12 mouse cellular contexts compared by ENCODE assay signal in the genomic region with DNA sequence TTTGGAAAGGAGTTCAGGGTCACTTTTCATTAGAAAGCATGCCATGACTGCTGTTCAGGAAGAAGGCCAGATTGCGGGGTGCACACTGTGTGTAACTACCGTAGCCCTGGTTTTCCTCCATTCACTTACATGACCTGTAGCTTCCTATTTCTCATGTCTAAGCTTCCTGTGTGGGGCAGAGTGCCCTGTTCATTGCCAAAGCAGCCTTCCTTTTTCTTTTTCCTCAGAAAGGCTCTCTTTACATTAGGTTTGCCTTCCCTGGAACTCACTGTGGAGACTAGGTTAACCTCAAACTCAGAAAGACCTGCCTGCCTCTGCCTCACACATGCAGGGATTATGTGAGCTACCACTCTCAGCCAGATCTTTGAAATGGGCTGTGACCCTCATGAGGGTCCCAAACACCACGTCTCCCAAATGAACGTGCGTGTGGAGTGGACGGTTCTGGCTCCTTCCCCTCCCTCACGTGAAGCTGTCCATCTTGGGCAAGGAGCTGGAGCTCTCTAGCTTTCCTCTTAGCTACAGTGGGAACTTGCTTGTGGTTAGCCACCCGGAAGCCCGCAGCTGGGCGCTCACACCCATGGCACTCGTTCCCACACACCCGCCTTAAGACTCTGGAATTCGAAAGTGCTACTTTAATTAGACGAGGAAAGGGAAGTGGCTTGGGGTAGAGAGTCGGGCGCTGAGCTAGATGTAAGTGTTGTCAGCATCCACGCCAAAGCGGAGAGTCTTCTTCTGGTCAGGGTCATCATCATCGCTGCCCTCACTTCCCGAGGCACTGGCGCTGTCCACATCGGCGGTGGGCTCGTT. TPM values are rescaled to one million over a fixed set of nuclear protein-coding genes. Genes with fewer than 3 reads are reported as not detected.
A peak's percentile ranks its signal among the peaks of the same experiment; 100 is the strongest.
DNase-seq lines count a peak whose midpoint lies in the region; ATAC-seq and TF ChIP-seq lines count a peak whose summit lies in the region.
"Had no signal": no experiment of that assay in that cellular context is flagged by ENCODE, and none has a peak within 500 bp of the region (broad histone marks: within the 10 kb centered on the region; RNA-seq: fewer than 3 reads in every experiment).

No protein-coding gene starts in this region.

- no peak overlapping the region for H3K4me3 ChIP-seq in heart, postnatal 0 days (ENCODE audit: low read depth, low read length)
- H3K4me3 ChIP-seq in lung, embryonic 15.5 days, result no peak overlapping the region
- H3K4me3 ChIP-seq in hindbrain, embryonic 14.5 days (replicated peaks; ENCODE audit: low read length), result no peak overlapping the region
- no peak overlapping the region for H3K4me3 ChIP-seq in forebrain, embryonic 15.5 days
- H3K4me3 ChIP-seq: neural tube, embryonic 13.5 days had no signal

- no peaks in the 10 kb centered on the region for H3K9me3 ChIP-seq in heart, postnatal 0 days (replicated peaks; ENCODE audit: control insufficient read depth, low read length)
- no peaks in the 10 kb centered on the region for H3K9me3 ChIP-seq in lung, embryonic 15.5 days
- H3K9me3 ChIP-seq in hindbrain, embryonic 14.5 days (ENCODE audit: control insufficient read depth, low read length), result no peaks in the 10 kb centered on the region
- H3K9me3 ChIP-seq in forebrain, embryonic 15.5 days, result no peaks in the 10 kb centered on the region
- H3K9me3 ChIP-seq: neural tube, embryonic 13.5 days had no signal

- no peak for TF ChIP-seq EP300 in heart, postnatal 0 days (IDR thresholded peaks at IDR 0.05; ENCODE audit: low read depth)

- no peak overlapping the region for H3K9ac ChIP-seq in heart, postnatal 0 days (replicated peaks; ENCODE audit: low read depth, low read length)
- H3K9ac ChIP-seq in lung, embryonic 15.5 days, result no peak overlapping the region
- H3K9ac ChIP-seq in hindbrain, embryonic 14.5 days, result no peak overlapping the region
- no peak overlapping the region for H3K9ac ChIP-seq in forebrain, embryonic 15.5 days (replicated peaks)
- H3K9ac ChIP-seq: neural tube, embryonic 13.5 days had no signal

- peak overlapping the region; percentile 41 for H3K4me2 ChIP-seq in heart, postnatal 0 days (ENCODE audit: low read depth, low read length)
- H3K4me2 ChIP-seq in lung, embryonic 15.5 days, result peak overlapping the region; percentile 36; the same call in 1 of the 2 replicates
- no peak overlapping the region for H3K4me2 ChIP-seq in hindbrain, embryonic 14.5 days (replicated peaks)
- H3K4me2 ChIP-seq in forebrain, embryonic 15.5 days (replicated peaks), result no peak overlapping the region
- H3K4me2 ChIP-seq: neural tube, embryonic 13.5 days had no signal

- 56% methylated on average over 24 of the region's 24 CpGs for WGBS in heart, postnatal 0 days
- WGBS in lung, embryonic 15.5 days, result 56% methylated on average over 24 of the region's 24 CpGs
- WGBS in hindbrain, embryonic 14.5 days, result 77% methylated on average over 24 of the region's 24 CpGs
- 80% methylated on average over 24 of the region's 24 CpGs for WGBS in forebrain, embryonic 15.5 days

- DNase-seq in 416B (ENCODE audit: low read depth), result peak; percentile 77
- DNase-seq in heart, postnatal 0 days (ENCODE audit: low spot score), result no peak
- no peak for DNase-seq in cerebellum, postnatal 14 days
- DNase-seq in cerebellum, adult 11-12 months, result no peak
- no peak for DNase-seq in hindbrain, embryonic 14.5 days (ENCODE audit: low spot score)
- DNase-seq: cerebellum, adult 11 months had no signal

- H3K27ac ChIP-seq in heart, postnatal 0 days (ENCODE audit: low read depth), result no peak overlapping the region
- no peak overlapping the region for H3K27ac ChIP-seq in lung, embryonic 15.5 days
- no peak overlapping the region for H3K27ac ChIP-seq in hindbrain, embryonic 14.5 days
- H3K27ac ChIP-seq in forebrain, embryonic 15.5 days (replicated peaks), result no peak overlapping the region
- H3K27ac ChIP-seq: neural tube, embryonic 13.5 days had no signal

- H3K36me3 ChIP-seq in heart, postnatal 0 days (replicated peaks; ENCODE audit: control insufficient read depth, insufficient read depth, low read length), result peaks cover 5% of the 10 kb centered on the region; the same call in 1 of the 2 replicates
- peaks cover 4% of the 10 kb centered on the region for H3K36me3 ChIP-seq in lung, embryonic 15.5 days
- H3K36me3 ChIP-seq in hindbrain, embryonic 14.5 days (replicated peaks; ENCODE audit: control insufficient read depth, insufficient read depth), result peaks cover 9% of the 10 kb centered on the region
- H3K36me3 ChIP-seq in forebrain, embryonic 15.5 days, result peaks cover 5% of the 10 kb centered on the region

- peaks cover 9% of the 10 kb centered on the region for H3K4me1 ChIP-seq in heart, postnatal 0 days (ENCODE audit: control insufficient read depth, insufficient read depth)
- peaks cover 12% of the 10 kb centered on the region for H3K4me1 ChIP-seq in lung, embryonic 15.5 days
- H3K4me1 ChIP-seq in hindbrain, embryonic 14.5 days (replicated peaks; ENCODE audit: control insufficient read depth, insufficient read depth, low read length), result 0 out of 2 replicates have a peak, but pooled peaks cover 7% of the 10 kb centered on the region
- peaks cover 5% of the 10 kb centered on the region for H3K4me1 ChIP-seq in forebrain, embryonic 15.5 days

- peak; percentile 18 for ATAC-seq in CD4-positive, CD25-positive, alpha-beta regulatory T cell, adult 4 months
- no peak for ATAC-seq in heart, postnatal 0 days (ENCODE audit: insufficient read depth, low read depth)
- ATAC-seq in lung, embryonic 15.5 days (ENCODE audit: borderline replicate concordance, extremely low read depth, low FRiP score, low TSS enrichment), result no peak
- no peak for ATAC-seq in hindbrain, embryonic 14.5 days (ENCODE audit: low FRiP score)
- no peak for ATAC-seq in forebrain, embryonic 15.5 days (replicated peaks)

- no peaks in the 10 kb centered on the region for H3K27me3 ChIP-seq in heart, postnatal 0 days (ENCODE audit: control insufficient read depth, insufficient read depth, low read length)
- H3K27me3 ChIP-seq in lung, embryonic 15.5 days, result no peaks in the 10 kb centered on the region
- H3K27me3 ChIP-seq in hindbrain, embryonic 14.5 days (ENCODE audit: control insufficient read depth, insufficient read depth, low read length), result no peaks in the 10 kb centered on the region
- no peaks in the 10 kb centered on the region for H3K27me3 ChIP-seq in forebrain, embryonic 15.5 days
- H3K27me3 ChIP-seq: neural tube, embryonic 13.5 days had no signal

- no peak for TF ChIP-seq CTCF in heart, postnatal 0 days (IDR thresholded peaks at IDR 0.05; ENCODE audit: low read depth)

RNA-seq across cellular contexts. Expression of a gene that starts 2.4 kb away (rescaled TPM):
- 100 to 1,000 TPM; 119 to 231 TPM for polyA plus RNA-seq in CD4-positive, CD25-positive, alpha-beta regulatory T cell, adult 4 months (2017; shearing (Covaris generic))
- total RNA-seq in heart, postnatal 0 days (2014; rRNA removed; ENCODE audit: low replicate concordance), result 10.0 and 18.8 TPM in 2 replicates
- 6.2 and 7.5 TPM in 2 replicates for polyA plus RNA-seq in heart, postnatal 0 days (2015; fragmentation: Nextera tagmentation; extraction: Ambion mirVana)
- polyA plus RNA-seq in lung, embryonic 15.5 days (2015; fragmentation: Nextera tagmentation; extraction: Ambion mirVana), result 3.0 and 4.6 TPM in 2 replicates
- 1.4 and 1.6 TPM in 2 replicates for polyA plus RNA-seq in hindbrain, embryonic 14.5 days (2014; fragmentation: Nextera tagmentation; extraction: Ambion mirVana)
- polyA plus RNA-seq in forebrain, embryonic 15.5 days (2015; fragmentation: Nextera tagmentation; extraction: Ambion mirVana), result 1.1 and 2.3 TPM in 2 replicates

RNA-seq across cellular contexts. Expression of a gene that starts 7.9 kb away (rescaled TPM):
- not detected for polyA plus RNA-seq in CD4-positive, CD25-positive, alpha-beta regulatory T cell, adult 4 months (2017; shearing (Covaris generic))
- not detected in 2 replicates for total RNA-seq in heart, postnatal 0 days (2014; rRNA removed; ENCODE audit: low replicate concordance)
- not detected in 2 replicates for polyA plus RNA-seq in heart, postnatal 0 days (2015; fragmentation: Nextera tagmentation; extraction: Ambion mirVana)
- not detected in 2 replicates for polyA plus RNA-seq in lung, embryonic 15.5 days (2015; fragmentation: Nextera tagmentation; extraction: Ambion mirVana)
- polyA plus RNA-seq in hindbrain, embryonic 14.5 days (2014; fragmentation: Nextera tagmentation; extraction: Ambion mirVana), result not detected in 2 replicates
- not detected in 2 replicates for polyA plus RNA-seq in forebrain, embryonic 15.5 days (2015; fragmentation: Nextera tagmentation; extraction: Ambion mirVana)
- total RNA-seq: left cerebral cortex, postnatal 10 days had no signal
- polyA plus RNA-seq: hindbrain, embryonic 11.5 days; neural tube, embryonic 13.5 days had no signal

RNA-seq across cellular contexts. Expression of a gene that starts 10.3 kb away (rescaled TPM):
- polyA plus RNA-seq in CD4-positive, CD25-positive, alpha-beta regulatory T cell, adult 4 months (2017; shearing (Covaris generic)), result not detected
- total RNA-seq in heart, postnatal 0 days (2014; rRNA removed; ENCODE audit: low replicate concordance), result not detected in 2 replicates
- polyA plus RNA-seq in heart, postnatal 0 days (2015; fragmentation: Nextera tagmentation; extraction: Ambion mirVana), result 1.0 and 1.6 TPM in 2 replicates
- polyA plus RNA-seq in lung, embryonic 15.5 days (2015; fragmentation: Nextera tagmentation; extraction: Ambion mirVana), result 2.3 and 2.6 TPM in 2 replicates
- 3.2 and 4.1 TPM in 2 replicates for polyA plus RNA-seq in hindbrain, embryonic 14.5 days (2014; fragmentation: Nextera tagmentation; extraction: Ambion mirVana)
- polyA plus RNA-seq in forebrain, embryonic 15.5 days (2015; fragmentation: Nextera tagmentation; extraction: Ambion mirVana), result 1.4 TPM in 2 replicates
- total RNA-seq: left cerebral cortex, postnatal 10 days had no signal

RNA-seq across cellular contexts. Expression of a gene that starts 23.1 kb away (rescaled TPM):
- not detected for polyA plus RNA-seq in CD4-positive, CD25-positive, alpha-beta regulatory T cell, adult 4 months (2017; shearing (Covaris generic))
- not detected in 2 replicates for total RNA-seq in heart, postnatal 0 days (2014; rRNA removed; ENCODE audit: low replicate concordance)
- polyA plus RNA-seq in heart, postnatal 0 days (2015; fragmentation: Nextera tagmentation; extraction: Ambion mirVana), result 0.07 TPM in 1 of 2 replicates, not detected in the other
- 0.49 and 0.57 TPM in 2 replicates for polyA plus RNA-seq in lung, embryonic 15.5 days (2015; fragmentation: Nextera tagmentation; extraction: Ambion mirVana)
- 0.65 and 0.88 TPM in 2 replicates for polyA plus RNA-seq in hindbrain, embryonic 14.5 days (2014; fragmentation: Nextera tagmentation; extraction: Ambion mirVana)
- 0.64 and 0.78 TPM in 2 replicates for polyA plus RNA-seq in forebrain, embryonic 15.5 days (2015; fragmentation: Nextera tagmentation; extraction: Ambion mirVana)

RNA-seq across cellular contexts. Expression of a gene that starts 40.1 kb away (rescaled TPM):
- 10 to 100 TPM; 45.3 to 54.8 TPM for polyA plus RNA-seq in CD4-positive, CD25-positive, alpha-beta regulatory T cell, adult 4 months (2017; shearing (Covaris generic))
- total RNA-seq in heart, postnatal 0 days (2014; rRNA removed; ENCODE audit: low replicate concordance), result 28.9 and 31.9 TPM in 2 replicates
- 17.4 and 20.4 TPM in 2 replicates for polyA plus RNA-seq in heart, postnatal 0 days (2015; fragmentation: Nextera tagmentation; extraction: Ambion mirVana)
- 71.8 and 71.9 TPM in 2 replicates for polyA plus RNA-seq in lung, embryonic 15.5 days (2015; fragmentation: Nextera tagmentation; extraction: Ambion mirVana)
- polyA plus RNA-seq in hindbrain, embryonic 14.5 days (2014; fragmentation: Nextera tagmentation; extraction: Ambion mirVana), result 61.8 and 63.5 TPM in 2 replicates
- polyA plus RNA-seq in forebrain, embryonic 15.5 days (2015; fragmentation: Nextera tagmentation; extraction: Ambion mirVana), result 80.2 and 81.8 TPM in 2 replicates

Comparison
In these comparisons a context has a peak if more than half of its experiments do, and no peak if none do; other contexts are left out.
1. H3K4me2 ChIP-seq: peak in heart, postnatal 0 days (single experiment) and lung, embryonic 15.5 days (single experiment); none in hindbrain, embryonic 14.5 days (single experiment) and forebrain, embryonic 15.5 days (single experiment).
2. RNA of a gene that starts 2.4 kb away (polyA plus RNA-seq): 119 to 231 TPM in CD4-positive, CD25-positive, alpha-beta regulatory T cell, adult 4 months; 6.2 to 7.5 TPM in heart, postnatal 0 days, 3.0 to 4.6 TPM in lung, embryonic 15.5 days, 1.4 to 1.6 TPM in hindbrain, embryonic 14.5 days and 1.1 to 2.3 TPM in forebrain, embryonic 15.5 days; every median in the first group is over 10 times any median in the second.